Mouse (Mus musculus): ENCODE results near the gene Inip. TPM values are rescaled to one million over a fixed set of nuclear protein-coding genes. Genes with fewer than 3 reads are reported as not detected.

Gene Inip
- polyA plus RNA-seq, 1 experiment from 2014 or later: 93.0 TPM

GRCm38 (mm10) chr4:59772171-59772879 lies 29.1 kb downstream of the Inip start:
- DNase-seq (ENCODE audit: low spot score): no peak

GRCm38 (mm10) chr4:59767717-59768116 lies 33.7 kb downstream of the Inip start:
- no peak for DNase-seq (ENCODE audit: low spot score)

- DNase-seq (ENCODE audit: low spot score): no peak
Observed at GRCm38 (mm10) chr4:59765385-59766005, 35.9 kb downstream of the Inip start.

GRCm38 (mm10) chr4:59764950-59765349 lies 36.4 kb downstream of the Inip start:
- no peak for DNase-seq (ENCODE audit: low spot score)

GRCm38 (mm10) chr4:59761365-59761729 lies 40.0 kb downstream of the Inip start:
- no peak for DNase-seq (ENCODE audit: low spot score)

- DNase-seq (ENCODE audit: low spot score): peak; percentile 23
Observed at GRCm38 (mm10) chr4:59760636-59761364, 40.6 kb downstream of the Inip start.

DNA sequence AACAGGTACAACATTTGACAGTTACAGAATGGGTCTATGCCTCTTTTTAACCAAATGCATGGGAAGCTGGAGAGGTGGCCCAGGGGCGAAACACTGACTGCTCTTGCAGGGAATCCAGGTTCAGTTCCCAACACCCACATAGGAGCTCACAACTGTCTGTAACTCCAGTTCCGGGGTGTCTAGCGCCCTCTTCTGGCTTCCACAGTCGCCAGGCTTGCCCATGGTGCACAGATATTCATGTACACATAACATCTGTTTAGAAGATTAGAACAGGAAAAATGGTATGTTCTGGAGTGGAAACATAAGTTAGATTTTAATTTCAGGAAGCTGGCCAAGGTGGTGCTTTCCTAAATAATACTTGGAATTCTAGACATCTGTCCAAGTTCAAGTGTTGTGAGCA lies 41.4 kb downstream of the Inip start:
- no peak for DNase-seq (ENCODE audit: low spot score)

DNA sequence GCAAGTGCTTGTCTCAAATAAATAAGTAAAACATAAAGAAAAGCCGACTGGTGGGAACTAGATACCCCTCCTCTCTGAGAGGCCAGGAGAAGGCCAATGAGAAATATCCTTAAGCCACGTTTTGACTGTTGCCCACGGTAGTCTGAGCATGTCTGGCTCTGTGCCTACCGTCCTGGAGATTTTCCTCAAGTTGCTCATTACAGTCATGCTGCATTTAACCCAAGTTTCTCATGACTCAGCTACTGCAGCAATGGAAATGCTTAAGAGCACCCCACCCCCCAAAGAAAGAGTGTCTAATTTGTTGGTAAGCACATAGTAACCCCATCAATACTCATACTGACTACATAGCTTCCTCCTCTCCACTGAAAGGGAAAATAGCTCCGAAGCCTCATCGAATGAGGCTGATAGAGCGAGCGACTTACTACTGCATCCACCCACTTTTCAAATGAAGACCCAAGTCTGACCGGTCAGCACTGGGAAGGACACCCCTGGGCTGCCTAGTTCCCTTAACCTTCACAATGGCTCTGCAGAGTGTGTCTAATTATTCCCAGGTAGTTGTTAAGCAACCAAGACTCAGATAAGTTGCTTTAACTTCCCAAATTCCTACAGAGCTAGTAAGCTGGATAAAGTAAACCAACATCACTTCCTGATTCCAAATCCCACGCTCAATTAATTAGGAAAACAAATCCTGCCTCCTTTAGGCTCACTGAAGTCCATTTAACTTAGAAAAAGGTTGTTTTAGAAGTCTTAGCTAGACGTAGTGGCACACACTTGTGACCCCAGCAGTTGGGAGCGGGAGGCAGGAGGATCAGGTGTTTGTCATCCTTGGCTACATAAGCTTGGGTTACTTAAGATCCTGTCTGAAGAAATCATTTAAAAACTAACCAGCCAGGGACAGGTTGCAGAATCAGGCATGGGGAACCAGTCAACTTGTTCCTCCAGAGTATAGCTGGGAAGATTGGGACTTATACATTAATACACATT lies 43.6 kb downstream of the Inip start:
- DNase-seq (ENCODE audit: low spot score): no peak

DNA sequence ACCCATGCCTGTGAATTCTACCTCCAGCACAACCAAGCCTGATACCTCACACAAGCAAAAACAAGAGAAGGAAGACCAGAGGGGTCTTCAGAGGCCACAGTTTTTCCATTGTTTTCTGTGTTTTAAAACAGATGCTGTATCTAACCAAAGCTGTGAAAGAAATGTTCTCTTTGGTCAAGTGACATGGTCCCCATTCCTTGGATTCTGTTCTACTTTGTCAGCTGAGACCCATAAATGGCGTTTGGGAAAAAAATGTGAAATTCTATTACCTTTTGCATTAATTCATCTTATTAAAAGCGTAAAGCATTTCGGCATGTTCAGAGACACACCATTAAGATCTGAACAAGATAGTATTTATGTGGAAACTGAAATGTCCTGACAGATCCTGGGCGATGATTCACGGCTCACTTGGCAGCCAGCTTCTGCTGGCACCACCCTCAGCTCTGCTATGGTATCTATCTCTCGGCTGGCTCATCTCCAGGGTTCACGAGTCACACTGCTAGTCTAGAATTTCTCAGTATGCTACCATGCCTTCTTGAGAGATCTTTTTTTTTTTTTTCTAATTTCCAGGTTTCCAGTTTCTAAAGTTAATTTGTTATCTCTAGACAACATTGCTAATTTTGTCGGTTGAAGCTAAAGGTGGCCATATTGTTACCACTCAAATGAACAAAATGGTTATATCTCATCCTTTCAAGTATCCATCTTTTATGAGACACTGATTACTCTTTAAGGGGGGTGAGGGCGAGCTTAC lies 44.9 kb downstream of the Inip start:
- no peak for DNase-seq (ENCODE audit: low spot score)

DNA sequence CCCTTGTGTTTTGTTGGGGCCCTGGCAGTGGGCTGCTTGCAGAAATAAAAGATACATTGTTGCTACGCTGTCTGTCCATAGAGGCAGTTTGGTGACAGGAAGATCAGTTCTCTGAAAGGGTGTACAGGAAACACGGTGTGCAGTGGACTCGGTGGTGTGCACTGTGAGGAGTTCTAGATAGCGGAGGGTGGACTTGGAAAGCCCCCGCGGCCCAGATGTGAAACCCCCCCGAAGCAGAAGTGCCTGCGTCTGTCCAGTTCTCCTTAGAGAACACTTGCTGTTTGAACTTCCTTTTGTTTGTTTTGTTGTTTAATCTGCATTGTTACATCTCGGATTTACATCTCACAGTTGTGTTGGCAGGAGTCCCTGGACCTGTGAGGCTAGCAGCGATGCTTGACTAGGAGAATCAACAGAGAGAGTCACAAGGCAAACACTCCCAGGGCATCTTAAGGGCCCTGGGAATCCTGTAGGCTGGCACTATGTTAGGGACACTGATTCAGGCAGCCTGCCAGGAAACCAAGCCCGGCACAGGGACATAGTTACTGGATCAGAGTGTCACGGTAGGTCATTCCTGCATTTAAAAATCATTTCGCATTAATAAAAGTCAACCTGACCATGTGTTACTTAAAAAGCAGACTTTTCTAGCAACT lies 47.8 kb downstream of the Inip start:
- no peak for DNase-seq (ENCODE audit: low spot score)

GRCm38 (mm10) chr4:59739882-59740281 lies 61.5 kb downstream of the Inip start:
- DNase-seq (ENCODE audit: low spot score): no peak

DNA sequence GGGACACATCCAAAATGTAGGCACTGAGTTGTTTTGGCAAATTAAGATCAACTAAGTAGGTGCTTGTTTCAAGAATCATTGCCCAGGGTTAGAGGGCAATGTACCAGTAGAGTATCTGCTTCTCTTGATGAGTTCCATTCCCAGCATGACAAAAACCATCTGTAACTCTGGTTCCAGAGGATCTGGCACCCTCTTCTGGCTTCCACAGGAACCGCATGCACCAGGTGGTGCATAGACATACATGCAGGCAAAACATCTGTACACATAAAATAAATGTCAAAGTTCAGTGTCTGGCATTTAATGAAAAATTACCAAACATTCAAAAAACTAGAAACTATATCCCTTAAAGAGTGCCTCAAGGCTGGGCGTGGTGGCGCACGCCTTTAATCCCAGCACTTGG lies 62.1 kb downstream of the Inip start:
- no peak for DNase-seq (ENCODE audit: low spot score)

- no peak for DNase-seq (ENCODE audit: low spot score)
Observed at GRCm38 (mm10) chr4:59731544-59731943, 69.8 kb downstream of the Inip start.

GRCm38 (mm10) chr4:59728839-59729238 lies 72.5 kb downstream of the Inip start:
- no peak for DNase-seq (ENCODE audit: low spot score)

DNA sequence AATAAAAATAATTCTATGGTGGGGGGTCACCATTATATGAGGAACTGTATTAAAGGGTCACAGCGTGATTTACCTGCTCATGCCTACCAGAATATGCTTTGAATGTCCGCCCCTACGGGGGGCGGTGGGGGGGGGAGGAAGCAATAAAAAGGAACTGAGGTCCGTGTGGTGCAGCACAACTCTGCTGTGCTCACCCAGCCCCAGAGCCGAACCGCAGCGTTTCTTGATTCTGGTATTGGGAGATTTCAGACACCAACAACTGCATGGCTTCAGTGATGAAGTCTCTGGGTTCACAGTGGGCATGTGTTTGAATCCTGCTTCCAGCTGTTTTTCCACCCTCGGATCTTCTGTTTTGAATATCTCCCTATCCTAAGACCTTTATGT lies 73.5 kb downstream of the Inip start:
- no peak for DNase-seq (ENCODE audit: low spot score)

GRCm38 (mm10) chr4:59727187-59727877 lies 74.1 kb downstream of the Inip start:
- no peak for DNase-seq (ENCODE audit: low spot score)

GRCm38 (mm10) chr4:59726501-59726900 lies 74.9 kb downstream of the Inip start:
- DNase-seq (ENCODE audit: low spot score): no peak

GRCm38 (mm10) chr4:59725579-59725978 lies 75.8 kb downstream of the Inip start:
- DNase-seq (ENCODE audit: low spot score): no peak

- DNase-seq (ENCODE audit: low spot score): no peak
Observed at GRCm38 (mm10) chr4:59721811-59722210, 79.6 kb downstream of the Inip start.

Data from thymus, postnatal 0 days (tissue).